Mouse (Mus musculus) midbrain, embryonic 12.5 days (tissue): ENCODE results near the gene Kri1. TPM values are rescaled to one million over a fixed set of nuclear protein-coding genes. Genes with fewer than 3 reads are reported as not detected.
"Not testable (repeated sequence)": the region's sequence is repeated elsewhere in the genome, so short reads cannot be mapped to it uniquely, and the experiment has no call there.

ENCODE experiments used
- ATAC-seq: fragments of 200-750 bp; cut with Nextera tagmentation; 2 replicates; pipeline ENCODE4 v1.8.0; 2017; ENCODE audit warnings: low read depth, moderate TSS enrichment, moderate library complexity; ENCODE audit not compliant: low FRiP score
- H3K27ac ChIP-seq: fragments of 300-500 bp; sonication (generic); replicated peaks from 2 replicates; pipeline ENCODE4 v1.5.1; 2016; ENCODE audit warnings: mild to moderate bottlenecking
- H3K27me3 ChIP-seq: fragments of 300-500 bp; sonication (generic); 2 replicates; pipeline ENCODE4 v1.6.1; 2016; ENCODE audit warnings: mild to moderate bottlenecking
- H3K36me3 ChIP-seq: fragments of 300-500 bp; sonication (generic); 2 replicates; pipeline ENCODE4 v1.6.1; 2016
- H3K4me1 ChIP-seq: fragments of 300-500 bp; sonication (generic); 2 replicates; pipeline ENCODE4 v1.6.1; 2016
- H3K4me2 ChIP-seq: fragments of 300-500 bp; sonication (generic); replicated peaks from 2 replicates; pipeline ENCODE4 v1.6.1; 2016; ENCODE audit warnings: mild to moderate bottlenecking, moderate library complexity
- H3K4me3 ChIP-seq: fragments of 300-500 bp; sonication (generic); 2 replicates; pipeline ENCODE4 v1.5.1; 2016; ENCODE audit warnings: mild to moderate bottlenecking
- H3K9ac ChIP-seq: fragments of 300-500 bp; sonication (generic); replicated peaks from 2 replicates; pipeline ENCODE4 v1.6.1; 2016; ENCODE audit warnings: mild to moderate bottlenecking, moderate library complexity
- H3K9me3 ChIP-seq: fragments of 300-500 bp; sonication (generic); 2 replicates; pipeline ENCODE4 v1.6.1; 2016; ENCODE audit warnings: mild to moderate bottlenecking
- WGBS: fragments of 180-500 bp; shearing (Covaris S2); methylation state at CpG from one replicate; pipeline ENCODE4 v1.1.7; 2016; 5-methylcytosine and 5-hydroxymethylcytosine counted together
- polyA plus RNA-seq: library from polyadenylated mRNA; unstranded; fragments of >200 nt; fragmentation: Nextera tagmentation; extraction: Ambion mirVana; gene quantifications from 2 replicates; pipeline ENCODE4 v1.2.1, GENCODE M21; 2016

The Kri1 gene
- polyA plus RNA-seq, 1 experiment from 2014 or later, result 18.4 TPM

DNA sequence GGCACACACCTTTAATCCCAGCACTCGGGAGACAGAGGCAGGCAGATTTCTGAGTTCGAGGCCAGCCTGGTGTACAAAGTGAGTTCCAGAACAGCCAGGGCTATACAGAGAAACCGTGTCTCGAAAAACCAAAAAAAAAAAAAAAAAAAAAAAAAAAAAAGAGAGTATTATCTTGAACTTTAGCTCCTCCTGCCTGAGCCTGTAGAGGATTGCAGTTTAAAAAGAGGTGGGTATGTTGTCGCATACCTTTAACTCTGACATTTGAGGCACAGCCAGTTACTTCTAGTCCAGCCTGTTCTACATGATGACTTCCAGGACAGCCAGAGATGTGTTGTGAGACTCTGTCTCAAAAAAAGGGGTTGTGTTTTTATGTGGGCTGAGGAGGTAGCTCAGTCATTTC, 18.2 kb downstream of the Kri1 start:
- H3K4me3 ChIP-seq, H3K27me3 ChIP-seq, H3K9ac ChIP-seq, ATAC-seq, H3K27ac ChIP-seq, H3K9me3 ChIP-seq, H3K4me2 ChIP-seq: not testable (repeated sequence)
- WGBS, result 91% methylated on average over 5 of the region's 5 CpGs
- H3K36me3 ChIP-seq, result peaks cover 74% of the 10 kb centered on the region
- H3K4me1 ChIP-seq, result peaks cover 16% of the 10 kb centered on the region

GRCm38 (mm10) chr9:21268305-21268704, 19.5 kb downstream of the Kri1 start:
- Histone ChIP-seq H3K4me1 (peaks cover 19% of the 10 kb centered on the region), H3K9me3 (no peaks in the 10 kb centered on the region), H3K9ac (no peak overlapping the region), H3K27ac (no peak overlapping the region), H3K27me3 (no peaks in the 10 kb centered on the region), H3K36me3 (peaks cover 61% of the 10 kb centered on the region), H3K4me3 (no peak overlapping the region), H3K4me2 (no peak overlapping the region)
- WGBS, result 92% methylated on average over 16 of the region's 16 CpGs
- ATAC-seq, result no peak

GRCm38 (mm10) chr9:21266889-21267288, 20.9 kb downstream of the Kri1 start:
- no peaks in the 10 kb centered on the region for H3K27me3 ChIP-seq
- no peak overlapping the region for H3K27ac ChIP-seq
- 92% methylated on average over 5 of the region's 5 CpGs for WGBS
- no peak for ATAC-seq
- H3K4me3 ChIP-seq, result peak overlapping the region; percentile 71; the same call in 1 of the 2 replicates
- H3K9ac ChIP-seq, result no peak overlapping the region
- H3K36me3 ChIP-seq, result peaks cover 47% of the 10 kb centered on the region
- H3K4me1 ChIP-seq, result peaks cover 19% of the 10 kb centered on the region
- 0 out of 2 replicates have a peak overlapping the region, but pooled peaks have one; percentile 75 for H3K4me2 ChIP-seq
- H3K9me3 ChIP-seq, result no peaks in the 10 kb centered on the region

GRCm38 (mm10) chr9:21265611-21266010, 22.2 kb downstream of the Kri1 start:
- ATAC-seq, result peak; percentile 41; the same call in 1 of the 2 replicates
- peaks cover 19% of the 10 kb centered on the region for H3K4me1 ChIP-seq
- H3K4me2 ChIP-seq, result peak overlapping the region; percentile 75
- H3K27me3 ChIP-seq, result no peaks in the 10 kb centered on the region
- 7% methylated on average over 11 of the region's 11 CpGs for WGBS
- H3K9me3 ChIP-seq, result no peaks in the 10 kb centered on the region
- H3K36me3 ChIP-seq, result peaks cover 35% of the 10 kb centered on the region
- H3K27ac ChIP-seq, result no peak overlapping the region
- H3K4me3 ChIP-seq, result peak overlapping the region; percentile 71
- peak overlapping the region; percentile 84 for H3K9ac ChIP-seq

DNA sequence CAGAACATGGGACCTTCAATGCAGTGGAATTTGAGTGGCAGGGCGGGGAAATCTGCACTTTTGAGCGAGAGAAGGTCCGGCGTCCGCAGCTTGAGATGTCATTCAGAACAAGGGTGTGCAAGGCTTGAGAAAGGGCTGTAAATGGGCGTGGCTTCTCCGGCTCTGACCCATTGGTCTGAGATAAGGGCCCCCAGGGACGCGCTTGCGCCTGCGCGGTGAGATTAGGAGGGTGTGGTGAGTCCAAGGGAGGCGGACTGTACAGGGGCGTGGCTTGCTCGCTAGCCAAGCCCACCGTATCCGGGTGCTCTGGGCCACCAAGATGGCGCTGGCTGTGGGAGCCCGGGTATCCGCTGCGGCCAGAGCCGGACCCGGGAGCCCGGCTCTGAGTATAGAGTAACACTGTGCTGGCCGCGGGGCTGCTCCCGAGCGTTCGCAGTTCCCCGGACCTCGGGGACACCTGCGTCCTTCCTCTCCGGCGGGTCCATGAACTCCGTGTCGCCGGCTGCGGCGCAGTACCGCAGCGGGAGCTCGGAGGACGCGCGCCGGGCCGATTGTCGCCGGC, 22.7 kb downstream of the Kri1 start, which contains the start of gene Atg4d:
Gene Atg4d, plus strand, starts transcription at position 294 of the 562 bp plus-strand sequence.
- peak within 1 kb of the TSS; percentile 75 for H3K4me2 ChIP-seq
- peaks cover 19% of the 10 kb centered on the region for H3K4me1 ChIP-seq
- no peaks in the 10 kb centered on the region for H3K9me3 ChIP-seq
- ATAC-seq, result peak; percentile 98
- H3K9ac ChIP-seq, result peak within 1 kb of the TSS; percentile 84
- peak within 1 kb of the TSS; percentile 71 for H3K4me3 ChIP-seq
- H3K27me3 ChIP-seq, result peaks cover 3% of the 10 kb centered on the region; the same call in 1 of the 2 replicates
- H3K27ac ChIP-seq, result peak within 1 kb of the TSS; percentile 73
- WGBS, result under 1% methylated on average over 49 of the region's 49 CpGs
- peaks cover 29% of the 10 kb centered on the region for H3K36me3 ChIP-seq

GRCm38 (mm10) chr9:21264272-21264999, 23.3 kb downstream of the Kri1 start:
- Histone ChIP-seq H3K9ac (peak overlapping the region; percentile 56), H3K27ac (peak overlapping the region; percentile 73), H3K36me3 (peaks cover 24% of the 10 kb centered on the region), H3K4me3 (peak overlapping the region; percentile 71), H3K9me3 (no peaks in the 10 kb centered on the region), H3K4me1 (peaks cover 19% of the 10 kb centered on the region), H3K4me2 (peak overlapping the region; percentile 75), H3K27me3 (peaks cover 7% of the 10 kb centered on the region; the same call in 1 of the 2 replicates)
- WGBS, result 16% methylated on average over 17 of the region's 17 CpGs
- ATAC-seq, result peak; percentile 32

DNA sequence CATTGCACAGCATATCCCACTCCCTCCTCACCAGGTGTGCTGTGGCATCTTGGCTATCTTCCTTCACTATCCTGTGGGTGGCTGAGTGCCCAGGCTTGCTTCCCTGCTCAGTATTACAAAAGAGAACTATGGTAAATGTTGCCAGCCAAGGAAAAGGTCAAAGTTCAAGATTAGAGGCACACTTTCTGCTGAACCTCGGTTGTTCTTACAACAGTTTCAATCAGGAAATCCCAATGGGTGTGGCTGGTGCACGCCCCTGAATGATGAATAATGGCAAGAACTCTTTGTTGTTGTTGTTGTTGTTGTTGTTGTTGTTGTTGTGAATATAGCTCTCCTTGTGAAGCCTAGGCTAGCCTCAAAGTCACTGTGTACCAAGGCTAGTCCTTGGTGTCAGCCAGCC, 25.9 kb downstream of the Kri1 start:
- Histone ChIP-seq H3K9ac (no peak overlapping the region), H3K27me3 (peaks cover 10% of the 10 kb centered on the region), H3K4me1 (peaks cover 17% of the 10 kb centered on the region), H3K27ac (no peak overlapping the region), H3K4me3 (no peak overlapping the region), H3K9me3 (no peaks in the 10 kb centered on the region), H3K4me2 (no peak overlapping the region), H3K36me3 (0 out of 2 replicates have a peak, but pooled peaks cover 2% of the 10 kb centered on the region)
- WGBS, result 58% methylated on average over 2 of the region's 2 CpGs
- ATAC-seq, result no peak

DNA sequence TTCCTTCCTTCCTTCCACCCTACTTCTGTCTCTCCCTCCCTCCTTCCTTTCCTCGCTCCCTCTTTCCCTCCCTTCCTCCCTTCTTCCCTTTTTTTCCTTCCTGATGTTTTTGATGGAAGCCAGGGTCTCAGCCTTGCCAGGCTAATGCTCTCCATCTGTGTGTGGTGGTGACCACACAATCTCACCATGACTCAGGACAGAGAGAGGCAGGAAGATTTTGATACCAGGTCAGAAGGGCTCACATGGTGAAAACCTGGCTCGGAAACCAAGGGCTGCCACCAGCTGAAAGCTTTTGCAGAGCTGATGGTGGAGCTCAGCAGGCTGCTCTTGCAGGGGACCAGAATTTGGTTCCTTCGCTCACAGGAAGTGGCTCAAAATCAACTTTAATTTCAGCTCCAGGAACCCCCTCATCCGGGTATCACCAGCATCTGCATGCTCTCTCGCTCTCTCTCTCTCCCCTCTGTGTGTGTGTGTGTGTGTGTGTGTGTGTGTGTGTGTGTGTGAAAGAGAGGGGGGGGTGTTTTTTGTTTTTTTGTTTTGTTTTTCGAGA, 27.2 kb downstream of the Kri1 start:
- no peak overlapping the region for H3K4me2 ChIP-seq

DNA sequence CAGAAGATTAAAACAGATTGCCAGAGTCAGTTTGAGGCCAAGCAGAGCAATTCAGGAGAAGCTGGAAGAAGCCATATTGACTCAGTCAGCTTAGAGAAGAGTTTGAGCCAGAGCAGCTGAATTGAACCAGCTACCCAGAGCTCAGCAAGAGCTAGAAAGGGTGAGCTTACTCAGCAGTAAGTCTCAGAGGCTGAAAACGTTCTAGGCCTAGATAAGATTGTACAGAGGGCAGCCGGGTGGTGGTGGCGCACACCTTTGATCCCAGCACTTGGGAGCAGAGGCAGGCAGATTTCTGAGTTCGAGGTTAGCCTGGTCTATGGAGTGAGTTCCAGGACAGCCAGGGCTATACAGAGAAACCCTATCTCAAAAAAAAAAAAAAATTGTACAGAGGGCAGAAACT, 31.4 kb downstream of the Kri1 start:
- H3K36me3 ChIP-seq, H3K9me3 ChIP-seq, H3K4me2 ChIP-seq, H3K4me3 ChIP-seq, H3K9ac ChIP-seq, H3K4me1 ChIP-seq, H3K27ac ChIP-seq, ATAC-seq: not testable (repeated sequence)
- WGBS, result 81% methylated on average over 4 of the region's 4 CpGs
- peaks cover 24% of the 10 kb centered on the region for H3K27me3 ChIP-seq

More for the DNA sequence above, 27.2 kb downstream of the Kri1 start:
- no peak overlapping the region for H3K9ac ChIP-seq
- H3K4me3 ChIP-seq, result no peak overlapping the region
- H3K27me3 ChIP-seq, result peaks cover 10% of the 10 kb centered on the region
- WGBS, result 80% methylated on average over 6 of the region's 6 CpGs
- no peak for ATAC-seq
- peaks cover 4% of the 10 kb centered on the region; the same call in 1 of the 2 replicates for H3K4me1 ChIP-seq
- no peaks in the 10 kb centered on the region for H3K36me3 ChIP-seq
- no peaks in the 10 kb centered on the region for H3K9me3 ChIP-seq
- no peak overlapping the region for H3K27ac ChIP-seq

GRCm38 (mm10) chr9:21254690-21255089, 33.1 kb downstream of the Kri1 start:
- Histone ChIP-seq H3K4me1 (0 out of 2 replicates have a peak, but pooled peaks cover 2% of the 10 kb centered on the region), H3K36me3 (no peaks in the 10 kb centered on the region), H3K4me3 (no peak overlapping the region), H3K27ac (no peak overlapping the region), H3K9me3 (no peaks in the 10 kb centered on the region), H3K4me2 (no peak overlapping the region), H3K9ac (no peak overlapping the region), H3K27me3 (peaks cover 36% of the 10 kb centered on the region)
- no peak for ATAC-seq

- Histone ChIP-seq H3K27me3 (peaks cover 65% of the 10 kb centered on the region), H3K9me3 (no peaks in the 10 kb centered on the region), H3K9ac (no peak overlapping the region), H3K4me3 (no peak overlapping the region), H3K4me2 (no peak overlapping the region), H3K4me1 (0 out of 2 replicates have a peak, but pooled peaks cover 9% of the 10 kb centered on the region), H3K36me3 (no peaks in the 10 kb centered on the region), H3K27ac (no peak overlapping the region)
- WGBS, result 70% methylated on average over 13 of the region's 13 CpGs
- no peak for ATAC-seq
Observed at GRCm38 (mm10) chr9:21251116-21251735, 36.5 kb downstream of the Kri1 start.

DNA sequence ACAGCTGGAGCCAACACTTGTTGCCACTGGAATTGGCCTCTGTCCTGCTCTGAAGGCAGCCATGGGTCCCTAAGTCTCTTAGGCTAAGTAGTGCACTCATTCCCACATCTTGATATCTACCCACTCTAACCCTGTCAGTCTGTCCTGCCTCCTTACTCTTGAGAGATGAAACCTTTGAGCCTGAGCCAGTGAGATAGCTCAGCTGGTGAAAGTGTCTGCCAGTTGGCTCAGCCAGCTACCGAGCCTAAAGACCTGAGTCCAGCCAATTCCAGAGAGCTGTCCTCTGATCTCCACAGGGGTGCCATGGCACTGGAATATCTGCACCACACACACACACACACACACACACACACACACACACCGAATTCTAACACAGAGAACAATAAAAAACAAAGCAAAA, 37.3 kb downstream of the Kri1 start:
- no peaks in the 10 kb centered on the region for H3K9me3 ChIP-seq
- ATAC-seq, result no peak
- 50% methylated on average over 2 of the region's 2 CpGs for WGBS

More for the DNA sequence above, 37.3 kb downstream of the Kri1 start:
- Histone ChIP-seq H3K4me2 (no peak overlapping the region), H3K4me3 (no peak overlapping the region), H3K27ac (no peak overlapping the region), H3K9ac (no peak overlapping the region), H3K27me3 (peaks cover 72% of the 10 kb centered on the region), H3K4me1 (0 out of 2 replicates have a peak, but pooled peaks cover 9% of the 10 kb centered on the region), H3K36me3 (no peaks in the 10 kb centered on the region)
